Mouse (Mus musculus) hindbrain, postnatal 0 days (tissue): ENCODE data around the gene Serpinb1c. TPM values are rescaled to one million over a fixed set of nuclear protein-coding genes. Genes with fewer than 3 reads are reported as not detected.
A peak's percentile ranks its signal among the peaks of the same experiment; 100 is the strongest.

ENCODE experiments used
- ATAC-seq: fragments of 200-750 bp; cut with Nextera tagmentation; 2 replicates; pipeline ENCODE4 v1.8.0; 2017; ENCODE audit warnings: mild to moderate bottlenecking, moderate TSS enrichment, moderate library complexity
- DNase-seq: peaks from one replicate; pipeline ENCODE4 v3.0.0-alpha.2; 2015; ENCODE audit warnings: low spot score
- H3K27ac ChIP-seq: fragments of 300-500 bp; sonication (generic); 2 replicates; pipeline ENCODE4 v1.5.1; 2014; ENCODE audit warnings: mild to moderate bottlenecking
- H3K27me3 ChIP-seq: fragments of 300-500 bp; sonication (generic); 2 replicates; pipeline ENCODE4 v1.6.1; 2014; ENCODE audit warnings: low read length, mixed read lengths; ENCODE audit not compliant: insufficient read depth
- H3K36me3 ChIP-seq: fragments of 300-500 bp; sonication (generic); 2 replicates; pipeline ENCODE4 v1.6.1; 2014; ENCODE audit warnings: low read length, mixed read lengths; ENCODE audit not compliant: insufficient read depth
- H3K4me1 ChIP-seq: fragments of 300-500 bp; sonication (generic); 2 replicates; pipeline ENCODE4 v1.6.1; 2014; ENCODE audit warnings: antibody characterized with exemption, low read length, mixed read lengths; ENCODE audit not compliant: insufficient read depth
- H3K4me2 ChIP-seq: fragments of 300-500 bp; sonication (generic); 2 replicates; pipeline ENCODE4 v1.6.1; 2014; ENCODE audit warnings: low read depth, mild to moderate bottlenecking, low read length, moderate library complexity, mixed read lengths
- H3K4me3 ChIP-seq: fragments of 300-500 bp; sonication (generic); 2 replicates; pipeline ENCODE4 v1.5.1; 2014; ENCODE audit warnings: low read length
- H3K9ac ChIP-seq: fragments of 300-500 bp; sonication (generic); replicated peaks from 2 replicates; pipeline ENCODE4 v1.6.1; 2014; ENCODE audit warnings: mild to moderate bottlenecking, low read length, moderate library complexity, mixed read lengths
- H3K9me3 ChIP-seq: fragments of 300-500 bp; sonication (generic); 2 replicates; pipeline ENCODE4 v1.6.1; 2016; ENCODE audit warnings: low read length, mixed read lengths
- CTCF ChIP-seq: IDR thresholded peaks from 2 replicates; pipeline ENCODE4 v1.5.1; 2016; ENCODE audit warnings: antibody characterized with exemption, control low read depth, low read depth
- WGBS: fragments of 180-500 bp; shearing (Covaris S2); extraction: QIAGEN DNeasy Blood & Tissue Kit; methylation state at CpG from one replicate; pipeline ENCODE4 v1.1.7; 2014; 5-methylcytosine and 5-hydroxymethylcytosine counted together
- polyA plus RNA-seq: library from polyadenylated mRNA; unstranded; fragments of >200 nt; fragmentation: Nextera tagmentation; extraction: Ambion mirVana; gene quantifications from 2 replicates; pipeline ENCODE4 v1.2.1, GENCODE M21; 2015
- total RNA-seq: library from RNA; depleted of rRNA; stranded (reverse); fragments of >200 nt; gene quantifications from 2 replicates; pipeline ENCODE4 v1.2.3, GENCODE M21; 2014

Gene Serpinb1c
- total and polyA plus RNA-seq, 2 experiments from 2014 or later = not detected

GRCm38 (mm10) chr13:32924578-32925360 is 26.8 kb upstream of the Serpinb1c start:
- H3K4me3 ChIP-seq = no peak overlapping the region
- H3K27me3 ChIP-seq = no peaks in the 10 kb centered on the region
- 64% methylated on average over 7 of the region's 7 CpGs for WGBS
- no peak overlapping the region for H3K27ac ChIP-seq
- H3K36me3 ChIP-seq = no peaks in the 10 kb centered on the region
- ATAC-seq = no peak
- no peaks in the 10 kb centered on the region for H3K4me1 ChIP-seq
- H3K4me2 ChIP-seq = no peak overlapping the region
- no peak for TF ChIP-seq CTCF
- no peaks in the 10 kb centered on the region for H3K9me3 ChIP-seq
- DNase-seq = no peak
- H3K9ac ChIP-seq = no peak overlapping the region

GRCm38 (mm10) chr13:32922622-32923021 is 24.6 kb upstream of the Serpinb1c start:
- Histone ChIP-seq H3K36me3 (no peaks in the 10 kb centered on the region), H3K4me2 (no peak overlapping the region), H3K9me3 (no peaks in the 10 kb centered on the region), H3K4me1 (no peaks in the 10 kb centered on the region), H3K4me3 (no peak overlapping the region), H3K9ac (no peak overlapping the region), H3K27me3 (no peaks in the 10 kb centered on the region), H3K27ac (no peak overlapping the region)
- no peak for TF ChIP-seq CTCF
- DNase-seq = no peak
- ATAC-seq = no peak

- Histone ChIP-seq H3K9me3 (no peaks in the 10 kb centered on the region), H3K36me3 (no peaks in the 10 kb centered on the region), H3K4me2 (no peak overlapping the region), H3K27ac (no peak overlapping the region), H3K4me3 (no peak overlapping the region), H3K27me3 (no peaks in the 10 kb centered on the region), H3K4me1 (no peaks in the 10 kb centered on the region), H3K9ac (no peak overlapping the region)
- DNase-seq (no peak), ATAC-seq (no peak)
- no peak for TF ChIP-seq CTCF
These were observed 14.9 kb upstream of the Serpinb1c start for GRCm38 (mm10) chr13:32912770-32913380.

- Histone ChIP-seq H3K36me3 (no peaks in the 10 kb centered on the region), H3K4me2 (no peak overlapping the region), H3K9me3 (no peaks in the 10 kb centered on the region), H3K27me3 (no peaks in the 10 kb centered on the region), H3K9ac (no peak overlapping the region), H3K27ac (no peak overlapping the region), H3K4me3 (no peak overlapping the region), H3K4me1 (no peaks in the 10 kb centered on the region)
- ATAC-seq (no peak), DNase-seq (no peak)
- 83% methylated on average over 3 of the region's 3 CpGs for WGBS
- TF ChIP-seq CTCF = no peak
These were observed 10.2 kb upstream of the Serpinb1c start for GRCm38 (mm10) chr13:32908182-32908581.

- no peak overlapping the region for H3K4me3 ChIP-seq
- DNase-seq = peak; percentile 96
- peak; percentile 96 for ATAC-seq
- no peak overlapping the region for H3K9ac ChIP-seq
- 31% methylated on average over 8 of the region's 8 CpGs for WGBS
- no peak overlapping the region for H3K27ac ChIP-seq
- no peaks in the 10 kb centered on the region for H3K36me3 ChIP-seq
- no peaks in the 10 kb centered on the region for H3K27me3 ChIP-seq
- H3K9me3 ChIP-seq = no peaks in the 10 kb centered on the region
- no peaks in the 10 kb centered on the region for H3K4me1 ChIP-seq
- H3K4me2 ChIP-seq = no peak overlapping the region
- TF ChIP-seq CTCF = peak; percentile 99
These were observed 5.3 kb upstream of the Serpinb1c start for GRCm38 (mm10) chr13:32903211-32903873.

GRCm38 (mm10) chr13:32902481-32903015 is 4.5 kb upstream of the Serpinb1c start:
- 23% methylated on average over 4 of the region's 4 CpGs for WGBS
- no peak overlapping the region for H3K27ac ChIP-seq
- no peak overlapping the region for H3K9ac ChIP-seq
- TF ChIP-seq CTCF = peak; percentile 88
- no peak overlapping the region for H3K4me3 ChIP-seq
- H3K36me3 ChIP-seq = no peaks in the 10 kb centered on the region
- H3K4me1 ChIP-seq = no peaks in the 10 kb centered on the region
- ATAC-seq (peak; percentile 69; the same call in 1 of the 2 replicates), DNase-seq (peak; percentile 91)
- no peaks in the 10 kb centered on the region for H3K27me3 ChIP-seq
- H3K4me2 ChIP-seq = no peak overlapping the region
- H3K9me3 ChIP-seq = no peaks in the 10 kb centered on the region
